Mouse (Mus musculus) liver, postnatal 0 days (tissue): ENCODE results near the gene Gm17018.

Experiments
- CTCF ChIP-seq: sonication (generic); IDR thresholded peaks from 2 replicates; pipeline ENCODE4 v1.5.1; 2016; ENCODE audit warnings: antibody characterized with exemption, low read depth
- EP300 ChIP-seq: IDR thresholded peaks from 2 replicates; pipeline ENCODE4 v1.6.1; 2016; ENCODE audit warnings: antibody characterized with exemption, low read depth, mild to moderate bottlenecking

DNA sequence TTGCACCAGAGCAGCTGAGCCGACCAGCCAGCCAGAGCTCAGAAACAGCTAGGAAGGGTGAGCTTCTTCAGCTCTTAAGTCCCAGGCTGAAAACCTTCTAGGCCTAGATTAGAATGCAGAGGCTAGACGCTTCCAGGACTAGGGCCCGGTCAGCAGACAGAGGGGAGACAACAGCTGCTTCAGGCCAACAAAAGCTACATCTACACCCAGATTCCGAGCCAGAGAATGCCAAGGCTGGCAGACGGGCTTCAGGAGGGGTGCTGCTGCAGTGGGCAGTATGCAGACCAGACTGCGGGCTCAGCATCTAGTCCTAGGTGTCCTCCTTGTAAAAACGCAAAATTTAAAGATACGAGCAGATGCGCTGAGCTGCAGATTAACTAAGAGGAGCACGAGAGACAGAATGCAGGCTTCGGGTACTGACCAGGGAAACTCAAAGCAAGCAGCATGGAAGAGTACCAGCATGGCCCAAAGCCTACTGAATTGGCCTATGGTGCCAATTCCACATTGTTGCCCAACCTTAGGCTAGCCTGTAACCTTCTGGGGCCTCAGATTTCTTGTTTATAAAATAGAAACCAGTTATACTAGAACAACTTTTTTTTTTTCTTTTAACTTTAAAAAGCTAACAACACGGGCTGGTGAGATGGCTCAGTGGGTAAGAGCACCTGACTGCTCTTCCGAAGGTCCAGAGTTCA, 48.4 kb downstream of the Gm17018 start:
- TF ChIP-seq EP300 (no peak), CTCF (no peak)
